Mouse (Mus musculus): Measurements from ENCODE around the gene Fam131c. TPM values are rescaled to one million over a fixed set of nuclear protein-coding genes. Genes with fewer than 3 reads are reported as not detected.

The Fam131c gene
- 1 to 10 TPM; 3.1 TPM for total RNA-seq (2021)

GRCm38 (mm10) chr4:141367997-141368791 is at the start of gene Fam131c:
Gene Fam131c, plus strand, starts transcription at chr4:141368220.
- intact Hi-C loops (cut with DNase I) = no loop called here
- DNase-seq (ENCODE audit: low spot score in 2 of 2) = no peak

GRCm38 (mm10) chr4:141322526-141322925 is 45.5 kb upstream of the Fam131c start:
- intact Hi-C loops (cut with DNase I) = no loop called here
- DNase-seq (ENCODE audit: low spot score in 2 of 2) = no peak

GRCm38 (mm10) chr4:141324771-141325191 is 43.2 kb upstream of the Fam131c start:
- intact Hi-C loops (cut with DNase I) = no loop called here
- no peak for DNase-seq (ENCODE audit: low spot score in 2 of 2)

- intact Hi-C loops (cut with DNase I) = no loop called here
- no peak for DNase-seq (ENCODE audit: low spot score in 2 of 2)
Measured at GRCm38 (mm10) chr4:141325636-141326035, 42.4 kb upstream of the Fam131c start.

- DNase-seq (ENCODE audit: low spot score in 2 of 2) = no peak
- intact Hi-C loops (cut with DNase I) = no loop called here
Measured at GRCm38 (mm10) chr4:141327075-141327474, 40.9 kb upstream of the Fam131c start.

GRCm38 (mm10) chr4:141328742-141329141 is 39.3 kb upstream of the Fam131c start:
- no peak for DNase-seq (ENCODE audit: low spot score in 2 of 2)
- intact Hi-C loops (cut with DNase I) = no loop called here

- intact Hi-C loops (cut with DNase I) = no loop called here
- DNase-seq (ENCODE audit: low spot score in 2 of 2) = no peak
Measured at GRCm38 (mm10) chr4:141329968-141330367, 38.1 kb upstream of the Fam131c start.

GRCm38 (mm10) chr4:141331446-141331845 is 36.6 kb upstream of the Fam131c start:
- intact Hi-C loops (cut with DNase I) = no loop called here
- DNase-seq (ENCODE audit: low spot score in 2 of 2) = no peak

- intact Hi-C loops (cut with DNase I) = no loop called here
Measured at GRCm38 (mm10) chr4:141332258-141332657, 35.8 kb upstream of the Fam131c start.

GRCm38 (mm10) chr4:141334695-141335094 is 33.3 kb upstream of the Fam131c start:
- DNase-seq (ENCODE audit: low spot score in 2 of 2) = no peak
- intact Hi-C loops (cut with DNase I) = no loop called here

More at GRCm38 (mm10) chr4:141332258-141332657, 35.8 kb upstream of the Fam131c start:
- no peak for DNase-seq (ENCODE audit: low spot score in 2 of 2)

- DNase-seq (ENCODE audit: low spot score in 2 of 2) = no peak
- intact Hi-C loops (cut with DNase I) = no loop called here
Measured at GRCm38 (mm10) chr4:141335263-141335796, 32.7 kb upstream of the Fam131c start.

GRCm38 (mm10) chr4:141336196-141336595 is 31.8 kb upstream of the Fam131c start:
- no peak for DNase-seq (ENCODE audit: low spot score in 2 of 2)
- intact Hi-C loops (cut with DNase I) = no loop called here

GRCm38 (mm10) chr4:141337986-141338385 is 30.0 kb upstream of the Fam131c start:
- intact Hi-C loops (cut with DNase I) = no loop called here
- DNase-seq (ENCODE audit: low spot score in 2 of 2) = no peak

- no peak for DNase-seq (ENCODE audit: low spot score in 2 of 2)
- intact Hi-C loops (cut with DNase I) = no loop called here
Measured at GRCm38 (mm10) chr4:141338853-141339252, 29.2 kb upstream of the Fam131c start.

GRCm38 (mm10) chr4:141341477-141341876 is 26.5 kb upstream of the Fam131c start:
- DNase-seq (ENCODE audit: low spot score in 2 of 2) = no peak
- intact Hi-C loops (cut with DNase I) = no loop called here

- intact Hi-C loops (cut with DNase I) = no loop called here
- no peak for DNase-seq (ENCODE audit: low spot score in 2 of 2)
Measured at GRCm38 (mm10) chr4:141343515-141343914, 24.5 kb upstream of the Fam131c start.

- no peak for DNase-seq (ENCODE audit: low spot score in 2 of 2)
- intact Hi-C loops (cut with DNase I) = no loop called here
Measured at GRCm38 (mm10) chr4:141345219-141345618, 22.8 kb upstream of the Fam131c start.

- intact Hi-C loops (cut with DNase I) = no loop called here
- no peak for DNase-seq (ENCODE audit: low spot score in 2 of 2)
Measured at GRCm38 (mm10) chr4:141347365-141347797, 20.6 kb upstream of the Fam131c start.

GRCm38 (mm10) chr4:141348616-141349015 is 19.4 kb upstream of the Fam131c start:
- no peak for DNase-seq (ENCODE audit: low spot score in 2 of 2)
- intact Hi-C loops (cut with DNase I) = no loop called here

GRCm38 (mm10) chr4:141350015-141350414 is 18.0 kb upstream of the Fam131c start:
- DNase-seq (ENCODE audit: low spot score in 2 of 2) = no peak
- intact Hi-C loops (cut with DNase I) = no loop called here

- intact Hi-C loops (cut with DNase I) = no loop called here
- DNase-seq (ENCODE audit: low spot score in 2 of 2) = no peak
Measured at GRCm38 (mm10) chr4:141351972-141352371, 16.0 kb upstream of the Fam131c start.
